Mouse (Mus musculus) right cerebral cortex, postnatal 4 days (tissue): ENCODE data around the gene Hoxd10.

Source experiments
- DNase-seq: peaks from one replicate; pipeline ENCODE4 v3.0.0-alpha.2; 2022

Hoxd10 gene

DNA sequence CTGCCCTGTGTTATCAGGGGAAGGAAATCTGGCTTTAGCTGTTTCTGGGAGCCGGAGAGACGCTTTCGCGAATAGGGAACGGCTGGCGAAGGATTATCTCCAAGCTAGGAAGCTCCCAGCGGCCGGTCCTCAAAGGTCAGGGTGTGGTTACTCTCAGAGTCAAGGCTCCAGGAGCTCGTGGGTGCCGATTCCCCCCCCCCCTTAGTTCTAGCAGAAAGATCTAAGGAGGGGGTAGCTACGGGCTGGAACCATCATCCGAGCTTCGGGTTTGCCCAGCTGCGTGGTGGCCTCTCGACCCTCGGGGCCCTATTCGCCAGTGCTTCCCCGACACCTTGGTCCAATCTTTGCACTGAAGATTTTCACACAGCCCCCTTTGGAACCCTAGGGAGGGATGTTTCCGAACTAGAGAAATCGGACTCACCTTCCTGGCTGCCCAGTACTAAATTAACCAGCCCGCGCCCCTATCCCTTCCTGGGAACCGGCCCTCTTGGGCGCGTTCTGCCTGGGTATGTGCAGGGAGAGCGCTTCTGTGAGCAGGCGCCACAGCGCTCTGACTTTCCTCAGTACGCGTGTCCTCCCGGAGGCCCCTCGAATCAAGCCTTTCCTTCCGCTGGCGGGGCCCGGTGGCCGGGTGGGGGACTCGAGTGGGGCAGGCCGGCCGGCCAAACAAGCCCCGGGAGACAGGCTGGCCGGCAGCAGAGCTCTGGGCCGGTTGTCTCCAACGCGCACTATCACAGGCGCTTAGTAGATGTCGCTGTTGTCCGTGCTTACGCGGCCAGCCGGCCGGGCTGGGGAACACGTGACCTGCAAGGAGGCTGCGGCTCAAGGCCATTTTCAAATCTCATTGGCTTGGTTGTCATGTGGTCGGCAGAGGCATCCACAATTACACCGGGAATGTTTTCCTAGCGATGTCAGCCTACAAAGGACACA, at the start of gene Hoxd10:
Hoxd10 (plus strand) TSS at position 903 of the 930 bp plus-strand sequence.
- no peak for DNase-seq

DNA sequence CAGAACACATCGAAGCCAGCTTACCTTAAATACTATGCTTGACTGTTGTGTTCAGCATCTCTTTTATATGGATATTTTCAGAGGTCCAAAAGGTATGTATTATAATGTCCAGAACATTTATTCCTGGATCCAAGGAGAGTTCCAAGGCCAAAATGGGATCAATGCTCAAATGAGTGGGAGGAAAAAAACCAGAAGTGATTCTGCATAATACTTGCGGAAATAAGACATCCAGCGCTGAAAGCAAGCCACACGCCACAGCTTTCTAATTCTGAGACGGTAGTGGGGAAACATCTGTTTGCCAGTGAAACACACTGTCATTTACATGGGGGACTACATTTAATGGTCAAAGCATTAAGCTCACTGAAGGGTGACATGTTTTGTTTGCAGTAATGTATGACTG, 49.3 kb upstream of the Hoxd10 start:
- DNase-seq = no peak

DNA sequence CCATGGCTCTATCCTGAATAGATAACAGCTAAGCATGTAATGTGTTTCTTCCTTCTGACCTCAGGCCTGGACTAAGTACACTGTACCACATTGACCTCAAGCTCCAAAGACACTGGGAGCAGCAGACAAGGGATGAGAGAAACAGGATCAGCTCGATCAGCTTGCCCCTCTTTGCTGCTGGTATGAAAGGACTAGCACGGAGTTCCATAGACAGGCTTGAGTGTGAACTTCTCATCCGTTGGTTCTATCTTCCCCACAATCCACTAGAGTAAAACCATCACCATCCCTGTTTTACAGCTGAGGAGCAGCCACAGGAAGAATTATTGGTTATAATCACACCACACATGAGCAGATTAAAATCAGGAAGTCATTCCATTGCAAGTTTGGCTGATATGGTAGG, 46.1 kb upstream of the Hoxd10 start:
- DNase-seq = no peak

DNA sequence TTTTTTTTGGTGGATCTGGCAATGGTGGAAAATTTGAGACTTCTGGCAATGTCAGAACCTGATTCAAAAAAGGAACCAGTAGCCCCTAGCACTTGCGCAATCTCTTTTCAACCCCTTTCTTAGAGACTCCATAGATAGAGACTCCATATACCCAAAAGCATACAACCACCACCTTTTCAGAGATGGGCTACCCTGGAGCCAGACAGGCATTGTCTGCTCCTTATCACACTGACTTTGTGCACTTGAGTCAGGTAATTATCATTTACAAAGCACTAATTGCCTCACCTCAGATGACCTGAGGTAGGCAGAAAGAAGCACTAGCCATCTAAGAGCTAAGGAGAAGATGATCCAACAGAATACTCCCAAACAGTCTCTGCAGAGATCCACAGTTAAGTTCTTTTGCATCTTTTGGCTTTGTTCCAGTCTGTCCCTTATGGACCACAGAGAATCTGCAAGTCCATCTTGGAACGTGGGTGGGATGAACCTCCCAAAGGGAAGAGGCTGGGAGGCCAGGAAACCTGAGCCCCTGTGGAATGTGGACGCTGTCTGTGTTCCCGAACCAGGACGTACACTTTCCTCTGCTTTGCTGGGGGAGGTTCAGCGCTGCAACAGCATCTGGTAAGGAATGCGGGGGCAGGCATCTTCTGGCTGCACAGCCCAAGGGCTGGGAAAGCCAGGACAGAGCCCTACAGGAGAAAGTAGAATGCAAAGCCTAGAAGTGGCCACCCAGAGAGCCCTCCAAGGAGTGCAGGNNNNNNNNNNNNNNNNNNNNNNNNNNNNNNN, 44.5 kb upstream of the Hoxd10 start:
- DNase-seq = no peak

DNA sequence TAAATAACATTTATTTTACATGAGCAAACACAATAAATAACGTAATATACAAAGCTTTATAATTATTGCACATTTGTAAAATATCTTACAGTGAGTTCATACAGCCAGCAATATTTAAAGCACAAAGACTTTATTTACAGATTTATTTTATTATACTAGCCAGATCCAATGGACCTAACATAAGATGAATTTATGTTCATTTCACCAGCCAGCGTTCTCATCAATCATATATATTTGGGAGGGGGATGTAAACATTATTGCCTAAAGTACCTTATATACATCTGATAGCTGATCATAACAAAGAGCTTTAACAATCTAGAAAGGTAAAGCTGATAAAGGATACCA, 38.8 kb upstream of the Hoxd10 start:
- no peak for DNase-seq

DNA sequence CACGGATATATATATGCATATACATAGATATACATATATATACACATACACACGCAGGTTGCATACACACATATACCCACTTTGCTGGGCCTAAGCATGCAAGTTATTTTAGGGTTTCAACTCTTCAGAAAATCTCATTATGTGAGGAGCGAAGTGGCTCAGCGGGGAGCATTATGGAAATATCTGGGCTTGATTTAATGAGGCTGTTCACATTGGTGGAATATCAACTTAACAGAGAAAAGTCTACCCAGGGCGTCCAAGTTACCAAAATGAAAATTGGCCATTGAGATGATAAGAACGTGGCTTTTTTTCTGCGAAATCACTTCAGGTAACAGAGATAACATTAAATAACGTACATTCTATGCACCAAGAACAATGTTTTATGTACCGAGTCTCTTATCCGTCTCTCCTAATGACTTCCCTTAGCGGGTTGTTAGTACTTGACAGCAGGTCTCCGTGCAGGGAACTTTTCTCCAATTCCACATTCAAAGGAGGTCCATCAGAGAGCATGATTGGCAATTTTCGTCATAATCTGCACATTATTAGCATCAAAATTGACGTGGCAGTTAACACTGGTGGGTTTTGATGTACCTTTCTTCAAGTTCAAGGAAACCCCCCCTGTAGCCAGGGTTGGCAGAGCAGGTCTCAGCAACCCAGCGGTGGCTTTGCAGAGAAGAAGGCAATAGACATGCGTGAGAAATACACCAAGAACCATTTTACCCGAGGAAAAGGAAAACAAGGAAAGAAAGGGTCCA, 37.8 kb upstream of the Hoxd10 start:
- no peak for DNase-seq

DNA sequence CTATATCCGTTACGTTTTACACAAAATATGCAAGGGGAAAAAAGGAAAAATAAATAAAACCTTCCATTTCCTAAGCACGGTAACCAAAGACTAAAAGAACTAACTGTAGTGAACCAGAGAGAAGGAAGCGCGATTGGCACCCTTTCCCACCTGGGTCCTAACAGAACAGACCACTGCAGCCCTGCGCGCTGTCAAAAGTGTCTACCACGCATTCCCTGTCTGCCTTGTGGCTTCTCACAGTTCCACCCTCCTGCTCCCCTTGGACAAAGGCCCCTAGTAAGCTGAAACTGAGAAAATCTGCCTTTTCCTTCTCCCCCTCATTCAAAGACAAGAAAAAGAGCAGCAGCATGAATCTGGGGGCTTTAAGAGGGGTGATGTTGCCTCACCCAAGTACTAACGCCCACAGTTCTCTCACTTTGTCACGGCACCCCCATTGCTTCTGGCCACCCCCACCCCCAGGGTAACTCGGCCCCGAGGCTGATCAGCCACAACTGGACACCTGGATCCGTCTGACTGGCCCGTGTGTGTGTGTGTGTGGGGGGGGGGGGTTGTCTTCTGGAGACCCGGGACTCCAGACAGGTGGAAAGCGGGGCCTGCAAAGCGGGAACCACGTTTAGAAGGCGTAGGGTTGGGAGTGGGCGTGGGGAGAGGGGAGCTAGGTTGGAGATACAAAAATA, 36.8 kb upstream of the Hoxd10 start:
- DNase-seq = no peak

DNA sequence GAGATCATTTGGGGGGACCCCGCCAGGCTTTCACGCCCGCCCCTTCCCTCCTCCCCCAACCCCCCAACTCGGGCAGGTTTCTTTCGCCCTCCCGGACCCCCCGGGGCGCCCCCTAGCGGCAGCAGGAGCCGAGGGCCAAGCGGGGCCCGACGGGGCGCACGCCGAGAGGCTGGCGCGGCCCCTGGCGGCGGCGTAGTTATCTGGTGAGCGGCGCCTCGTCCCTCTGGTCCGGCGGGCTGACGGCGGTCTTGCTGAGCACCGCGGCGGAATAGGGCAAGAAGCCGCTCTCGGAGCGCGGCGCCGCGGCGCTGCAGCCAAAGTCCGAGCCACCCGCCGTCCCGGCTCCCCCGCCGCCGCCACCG, 36.3 kb upstream of the Hoxd10 start:
- DNase-seq = peak; percentile 38

DNA sequence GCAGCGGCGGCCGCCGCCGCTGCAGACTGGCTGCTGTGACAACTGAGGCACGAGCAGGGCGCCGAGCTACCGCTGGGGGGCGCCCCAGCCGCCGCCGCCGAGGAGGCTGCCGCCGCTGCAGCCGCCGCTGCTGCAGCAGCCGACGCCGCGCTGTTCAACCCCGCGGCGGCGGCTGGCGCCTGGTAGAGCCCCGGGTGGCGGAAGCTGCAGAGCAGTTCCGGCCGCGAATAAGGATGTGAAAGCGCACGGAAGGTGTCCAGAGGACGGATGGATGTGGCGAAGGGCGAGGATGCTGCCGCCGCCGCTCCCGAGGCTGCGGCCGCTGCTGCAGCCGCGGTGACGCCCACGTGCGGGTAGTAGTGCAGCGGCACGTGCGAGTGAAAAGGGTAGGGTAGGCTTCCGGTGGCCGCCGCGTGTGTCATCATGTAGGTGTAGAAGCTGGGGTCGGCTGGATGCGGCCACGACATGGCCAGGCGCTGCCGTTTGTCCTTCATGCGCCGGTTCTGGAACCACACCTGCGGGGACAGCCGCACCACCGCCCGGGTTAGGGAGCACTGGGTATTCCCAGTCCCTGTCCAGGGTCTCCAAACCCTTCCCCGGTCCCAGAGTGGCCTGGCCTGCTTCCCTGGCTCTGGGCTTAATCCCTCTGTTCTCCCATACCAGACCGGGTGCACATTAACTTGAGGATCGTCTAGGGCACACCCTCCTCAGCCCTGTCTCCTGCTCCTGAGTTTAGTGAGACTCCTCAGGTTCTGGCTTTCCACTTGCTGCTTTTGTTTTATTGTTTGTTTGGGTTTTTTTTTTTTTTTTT, 35.7 kb upstream of the Hoxd10 start:
- DNase-seq = no peak

DNA sequence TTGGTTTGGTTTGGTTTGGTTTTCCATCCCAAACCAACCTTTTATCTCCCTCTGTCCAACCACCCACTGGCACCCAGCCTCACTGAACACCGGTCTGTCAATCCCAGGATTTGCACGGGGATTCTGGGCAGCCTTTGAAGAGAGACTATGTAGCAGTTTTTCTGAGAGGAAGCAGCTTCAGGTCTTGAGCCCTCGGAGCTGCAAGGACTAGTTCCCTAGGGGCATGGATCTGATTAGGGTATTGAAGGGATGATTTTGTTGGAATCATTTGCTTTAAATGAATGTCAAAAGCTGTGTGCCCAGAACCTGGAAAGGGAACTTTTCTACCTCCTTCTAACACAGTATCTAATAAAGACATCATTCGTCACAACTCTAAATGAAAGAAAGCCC, 35.1 kb upstream of the Hoxd10 start:
- DNase-seq = no peak

DNA sequence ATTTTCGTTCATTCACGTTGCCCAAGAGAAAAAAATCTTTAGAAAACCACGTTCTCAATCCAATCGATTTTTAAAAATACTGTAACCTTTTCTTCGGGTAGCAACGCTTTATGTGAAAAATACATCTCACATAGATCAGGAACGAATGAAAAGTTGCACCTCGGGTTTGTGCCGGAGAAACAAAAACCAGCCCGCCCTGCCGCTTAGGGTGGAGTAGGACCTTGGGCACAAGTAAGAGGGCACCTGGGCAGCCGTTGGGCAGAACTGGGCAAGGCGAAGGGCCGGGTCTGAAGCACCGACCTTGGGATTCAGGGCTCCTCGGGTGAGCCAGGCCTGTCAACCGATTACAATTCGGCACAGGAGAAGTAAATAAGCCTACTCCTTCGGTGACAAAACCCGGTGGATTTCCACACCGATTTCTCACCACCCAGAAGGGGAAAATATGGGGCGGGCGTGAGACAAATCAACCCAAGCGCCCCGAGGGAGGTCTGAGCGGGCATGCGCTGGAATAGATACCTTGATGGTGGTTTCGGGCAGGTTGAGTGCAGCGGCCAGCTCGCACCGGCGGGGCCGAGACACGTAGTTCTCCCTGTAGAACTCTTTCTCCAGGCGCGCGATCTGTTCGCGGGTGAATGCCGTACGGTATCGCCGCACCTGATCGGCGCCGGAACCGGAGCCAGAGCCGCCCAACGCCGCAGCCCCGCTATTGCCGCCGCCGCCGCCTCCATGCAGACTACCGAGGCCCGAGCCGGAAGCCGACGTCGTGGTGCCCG, 34.3 kb upstream of the Hoxd10 start:
- DNase-seq = no peak

DNA sequence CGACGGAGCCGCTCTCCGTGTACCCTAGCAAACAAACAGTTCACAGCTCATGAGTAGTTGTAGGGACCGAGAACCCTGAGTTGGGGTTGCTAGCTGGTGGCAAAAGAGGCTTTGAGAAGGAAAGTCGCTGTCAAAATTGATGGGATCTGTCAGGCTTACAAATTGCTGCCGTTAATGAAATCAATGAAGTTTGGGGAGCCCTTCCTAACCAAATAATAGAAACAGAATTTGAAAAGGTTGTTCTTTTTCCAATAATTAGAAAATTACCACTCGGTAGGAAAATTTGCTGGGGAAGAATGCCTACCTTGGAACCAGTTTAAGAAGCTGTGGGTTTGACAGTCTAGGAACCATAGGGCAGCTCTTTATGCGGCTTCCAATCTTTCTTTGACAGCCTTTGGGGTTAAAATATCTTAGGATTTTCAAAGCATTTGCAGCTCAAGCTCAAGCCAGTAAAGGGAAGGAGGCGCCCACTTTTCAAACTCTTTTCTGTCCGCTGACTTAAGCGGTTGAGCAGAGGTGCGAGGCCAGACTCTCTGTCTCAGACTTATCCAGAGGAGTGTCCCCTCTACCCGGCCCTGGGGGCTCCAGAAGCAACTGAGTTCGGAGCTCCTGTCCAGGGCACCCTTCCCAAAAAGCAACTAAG, 33.6 kb upstream of the Hoxd10 start:
- DNase-seq = no peak

DNA sequence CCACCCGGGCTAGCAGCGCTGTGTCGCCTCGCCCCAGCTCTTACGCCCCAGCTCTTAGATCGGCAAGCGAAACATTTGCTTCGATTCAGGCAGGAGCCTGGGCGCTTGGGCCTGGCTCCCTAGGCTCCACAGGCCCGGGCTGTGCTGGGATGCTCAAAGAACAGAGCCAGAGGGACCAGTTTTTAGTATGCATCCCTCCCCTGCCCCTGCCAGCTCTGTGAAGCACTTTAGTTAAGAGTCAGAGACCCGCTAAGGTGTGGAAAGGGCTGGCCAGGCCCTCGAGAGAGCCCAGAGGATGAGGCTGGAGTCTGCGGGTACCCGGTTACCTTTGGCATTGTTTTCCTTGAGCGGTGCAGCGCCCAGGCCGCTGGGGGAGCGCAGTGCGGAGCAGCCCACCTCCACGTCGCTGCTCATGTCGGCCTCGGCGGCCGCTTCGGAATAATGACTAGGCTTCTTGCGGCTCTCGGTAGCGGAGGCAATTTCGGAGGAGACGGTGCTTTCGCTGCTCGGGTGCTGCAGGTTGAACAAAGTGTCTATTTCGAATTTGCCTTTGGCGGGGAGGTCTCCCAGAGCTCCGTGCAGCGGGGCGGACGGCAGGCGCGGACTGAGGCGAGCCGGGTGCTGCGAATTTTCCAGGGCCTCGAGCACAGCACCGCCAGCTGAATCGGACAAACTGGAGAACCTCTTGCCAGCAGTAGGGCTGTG, 32.9 kb upstream of the Hoxd10 start:
- DNase-seq = no peak

DNA sequence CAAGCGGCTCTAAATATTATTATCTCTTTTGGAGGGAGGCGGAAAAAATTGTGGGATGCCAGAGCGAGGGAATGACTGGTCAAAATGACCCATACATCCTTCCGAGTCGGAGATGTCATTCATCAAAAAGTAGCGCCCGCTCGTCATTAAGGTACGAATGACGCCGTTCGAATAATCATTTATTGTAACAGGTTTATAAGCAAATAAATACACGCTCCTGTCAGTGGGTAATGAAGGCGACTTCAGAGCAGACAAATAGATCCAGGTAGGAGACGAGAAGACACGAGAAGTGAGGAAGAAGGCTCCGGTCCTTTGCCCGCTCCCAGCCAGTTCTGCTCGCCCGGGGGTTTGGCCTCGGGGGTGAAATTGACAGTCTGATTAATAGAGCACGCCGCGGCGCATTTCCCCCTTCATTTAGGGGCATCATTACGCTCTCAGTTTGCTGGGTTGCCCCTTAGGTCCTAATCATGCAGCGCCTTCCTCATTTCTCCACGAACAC, 32.2 kb upstream of the Hoxd10 start, which contains the start of gene Evx2:
Evx2 (minus strand) TSS at position 51 of the 499 bp plus-strand sequence.
- no peak for DNase-seq

DNA sequence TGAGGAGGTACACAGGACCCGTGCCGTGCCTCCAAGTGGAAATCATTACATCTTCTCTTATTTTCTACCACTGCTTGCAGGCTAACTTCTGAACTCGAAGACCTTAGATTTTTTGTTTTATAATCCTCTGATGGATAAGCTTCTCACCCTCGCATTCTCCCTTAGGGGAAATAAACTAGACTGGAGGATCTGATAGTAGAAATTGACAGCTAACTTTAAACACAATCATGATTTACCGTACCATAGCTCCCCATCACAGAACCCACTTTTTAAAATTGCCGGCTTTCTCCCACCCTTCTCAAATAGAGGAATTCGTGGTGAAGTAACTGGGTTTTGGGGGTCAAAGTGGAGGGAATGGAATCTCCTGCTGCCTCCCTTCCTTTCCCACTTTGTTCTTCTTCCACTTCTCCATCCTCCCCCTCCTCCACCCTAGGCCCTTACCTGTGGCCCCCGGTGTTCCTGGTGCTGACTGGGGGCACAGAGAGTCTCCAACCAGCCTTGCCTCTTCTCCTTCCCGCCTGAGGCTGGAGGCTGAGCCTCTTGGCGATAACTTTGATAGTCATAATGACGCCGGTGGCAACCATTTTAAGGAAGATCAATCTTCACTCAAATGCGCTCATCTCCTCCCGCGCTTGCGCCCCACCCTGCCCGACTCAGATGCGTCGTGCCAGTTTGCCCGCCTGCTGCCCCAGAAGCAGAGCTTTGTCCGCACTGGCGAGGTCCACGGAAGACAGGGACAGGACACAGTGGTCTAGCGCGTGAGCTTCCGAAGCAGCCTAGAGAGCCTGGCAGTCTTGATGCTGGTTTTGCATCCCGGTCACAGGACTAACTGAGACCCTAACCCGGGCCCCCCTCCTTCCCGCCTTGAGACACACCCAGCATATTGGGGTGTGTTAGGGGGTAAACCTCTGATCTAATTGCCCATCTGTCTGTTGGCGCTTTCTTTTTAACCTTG, 31.0 kb upstream of the Hoxd10 start:
- no peak for DNase-seq

DNA sequence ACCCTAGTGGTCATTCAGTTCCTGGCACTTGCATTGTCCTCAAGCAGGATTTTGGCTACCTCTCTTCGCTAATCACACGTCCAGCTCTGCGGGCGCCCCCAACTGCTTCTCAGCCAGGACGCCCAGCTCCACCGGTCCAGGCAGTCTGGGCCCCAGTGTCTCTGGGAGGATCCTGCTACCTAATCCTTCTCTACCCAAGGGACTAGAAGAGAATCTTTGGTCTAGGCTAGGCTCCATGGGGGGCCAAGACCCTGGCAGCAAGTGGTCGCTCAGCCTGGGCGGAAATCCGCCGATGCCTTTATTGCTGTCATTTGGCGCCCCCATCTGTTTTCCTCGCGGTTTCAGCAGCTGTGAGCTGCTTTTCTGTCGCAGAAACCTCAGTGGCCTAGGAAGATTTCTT, 30.0 kb upstream of the Hoxd10 start:
- peak; percentile 71 for DNase-seq

DNA sequence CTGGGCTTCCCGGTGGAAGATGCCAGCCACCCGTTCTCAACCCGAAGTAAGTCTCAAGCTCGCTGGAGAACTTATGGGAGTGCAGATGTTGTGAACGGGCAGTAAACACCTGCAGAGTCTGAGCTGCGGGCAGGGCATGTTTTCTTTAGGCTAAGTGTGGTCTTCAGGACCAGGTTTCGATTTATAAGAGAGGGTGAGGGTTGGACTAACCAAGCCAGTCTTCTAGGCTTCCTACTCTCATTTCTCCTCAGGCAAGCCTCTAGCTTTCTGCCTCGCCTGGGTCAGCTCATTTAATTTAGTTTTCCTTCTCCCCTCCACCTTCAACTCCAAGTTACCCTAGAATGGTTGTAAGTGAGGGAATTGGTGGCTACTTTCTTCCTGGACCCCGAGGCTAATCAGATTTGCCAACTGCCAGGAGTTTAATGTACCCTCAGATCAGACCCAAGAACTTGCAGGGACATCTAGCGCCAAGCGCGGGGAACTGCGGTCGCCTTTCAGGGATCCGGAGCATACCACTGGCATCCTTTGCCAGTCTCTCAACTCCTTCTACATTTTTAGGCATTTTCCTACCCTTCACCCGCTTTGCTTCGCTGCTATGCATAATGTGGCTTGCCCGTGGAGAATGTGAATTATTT, 28.3 kb upstream of the Hoxd10 start:
- peak; percentile 74 for DNase-seq

DNA sequence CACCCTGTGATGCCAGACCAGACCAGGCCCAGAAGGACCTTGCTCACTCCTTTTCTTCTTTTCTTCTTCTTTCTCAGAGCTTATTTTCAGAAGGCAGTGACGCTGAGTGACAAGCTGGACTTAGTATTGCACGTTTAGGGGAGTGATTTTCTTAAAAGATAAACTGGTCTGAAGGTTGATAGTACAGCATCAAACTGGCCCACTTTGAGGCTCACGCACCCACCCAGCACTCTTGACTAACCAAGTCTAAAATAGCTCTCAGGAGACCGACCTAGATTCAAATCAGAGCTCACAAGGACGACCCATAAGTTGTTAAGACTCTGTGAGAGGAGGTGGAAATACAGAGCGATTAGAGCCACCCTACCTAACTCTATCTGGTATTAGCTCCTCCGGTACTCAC, 25.3 kb upstream of the Hoxd10 start:
- DNase-seq = no peak
